Mouse (Mus musculus): ENCODE data around the gene Tada2b. TPM values are rescaled to one million over a fixed set of nuclear protein-coding genes. Genes with fewer than 3 reads are reported as not detected.

The Tada2b gene
- polyA plus RNA-seq, 1 experiment, result 17.0 TPM

DNA sequence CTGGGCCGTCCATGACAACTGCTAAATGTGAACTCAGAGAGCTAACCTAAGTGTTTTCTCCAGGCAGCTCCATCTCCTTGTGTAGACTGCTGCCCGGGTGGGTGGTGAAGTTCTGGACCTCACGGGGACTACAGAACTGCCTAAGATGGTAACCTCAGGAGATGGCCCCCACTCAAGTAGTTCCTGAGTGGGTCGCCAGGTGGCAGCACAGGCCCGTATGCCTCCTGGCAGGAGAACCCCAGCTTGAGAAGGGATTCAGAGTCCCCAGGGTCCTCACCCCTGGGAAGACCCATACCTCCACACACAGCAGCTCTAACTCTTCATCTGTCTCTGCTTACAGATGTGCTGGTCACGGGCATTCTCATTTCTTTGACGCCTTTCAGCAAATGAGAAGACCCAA, 21.3 kb downstream of the Tada2b start:
- 10% methylated on average over 7 of the region's 7 CpGs for WGBS
- Histone ChIP-seq H3K27ac (ENCODE audit: insufficient read depth, low read depth, low read length) (no peak overlapping the region), H3K27me3 (replicated peaks; ENCODE audit: control insufficient read depth, insufficient read depth, low read length) (no peaks in the 10 kb centered on the region), H3K36me3 (ENCODE audit: control insufficient read depth, insufficient read depth, low read length) (no peaks in the 10 kb centered on the region), H3K4me1 (ENCODE audit: control insufficient read depth, insufficient read depth, low read length) (peaks cover 10% of the 10 kb centered on the region; the same call in 1 of the 2 replicates), H3K4me3 (ENCODE audit: insufficient read depth, low read depth, low read length) (no peak overlapping the region)
- peak; percentile 84 for DNase-seq
- TF ChIP-seq POLR2A (IDR thresholded peaks at IDR 0.05; ENCODE audit: low read depth, low read length) (no peak), CTCF (conservative IDR thresholded peaks at IDR 0.05; ENCODE audit: insufficient read depth, insufficient read length, low read depth, low read length) (peak; percentile 91)

DNA sequence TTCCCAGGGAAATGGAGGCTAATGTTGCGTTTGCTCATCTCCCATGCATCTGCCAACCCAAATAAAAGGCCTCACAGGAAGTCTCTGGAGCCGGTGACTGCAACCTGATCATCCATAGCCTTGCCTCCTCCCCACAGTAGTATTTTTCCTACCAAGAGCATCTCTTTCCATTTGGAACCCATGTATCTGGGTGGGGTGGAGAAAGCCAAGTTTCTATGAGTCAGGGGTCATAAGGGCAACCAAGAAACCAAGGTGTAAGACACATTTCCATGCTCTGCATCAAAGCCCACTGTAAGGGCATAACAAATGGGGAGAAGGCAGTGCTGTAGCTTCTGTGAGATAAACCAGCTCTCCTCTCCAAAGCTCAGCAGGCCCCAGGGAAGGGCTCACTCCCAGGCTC, 22.9 kb downstream of the Tada2b start:
- no peaks in the 10 kb centered on the region for H3K27me3 ChIP-seq (replicated peaks; ENCODE audit: control insufficient read depth, insufficient read depth, low read length)
- no peak for TF ChIP-seq POLR2A (IDR thresholded peaks at IDR 0.05; ENCODE audit: low read depth, low read length)
- no peak for TF ChIP-seq CTCF (conservative IDR thresholded peaks at IDR 0.05; ENCODE audit: insufficient read depth, insufficient read length, low read depth, low read length)
- H3K36me3 ChIP-seq (ENCODE audit: control insufficient read depth, insufficient read depth, low read length), result no peaks in the 10 kb centered on the region
- H3K27ac ChIP-seq (ENCODE audit: insufficient read depth, low read depth, low read length), result no peak overlapping the region
- H3K4me3 ChIP-seq (ENCODE audit: insufficient read depth, low read depth, low read length), result no peak overlapping the region
- peaks cover 5% of the 10 kb centered on the region; the same call in 1 of the 2 replicates for H3K4me1 ChIP-seq (ENCODE audit: control insufficient read depth, insufficient read depth, low read length)
- no peak for DNase-seq
- WGBS, result 64% methylated on average over 2 of the region's 2 CpGs

DNA sequence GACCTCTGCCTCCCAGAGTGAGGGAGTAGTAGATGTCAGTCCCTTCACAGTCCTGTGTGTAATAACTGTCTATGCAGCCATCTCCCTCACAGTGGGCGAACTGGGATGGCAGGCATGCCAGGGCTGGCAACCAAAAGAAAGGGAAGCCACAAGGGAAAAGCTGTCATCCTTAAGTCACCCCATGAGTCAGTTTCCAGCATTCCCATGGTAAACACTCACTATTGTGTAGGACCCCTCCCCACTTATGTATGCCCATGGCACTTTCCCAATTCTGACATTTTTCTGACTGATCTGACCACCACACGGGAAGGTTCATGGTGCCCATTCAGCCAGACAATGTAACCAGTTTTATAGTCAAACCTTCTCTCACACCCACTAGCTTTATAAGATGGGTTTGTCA, 23.4 kb downstream of the Tada2b start:
- no peaks in the 10 kb centered on the region for H3K27me3 ChIP-seq (replicated peaks; ENCODE audit: control insufficient read depth, insufficient read depth, low read length)
- H3K27ac ChIP-seq (ENCODE audit: insufficient read depth, low read depth, low read length), result no peak overlapping the region
- H3K4me1 ChIP-seq (ENCODE audit: control insufficient read depth, insufficient read depth, low read length), result peaks cover under 1% of the 10 kb centered on the region; the same call in 1 of the 2 replicates
- 78% methylated on average over 2 of the region's 2 CpGs for WGBS
- TF ChIP-seq CTCF (conservative IDR thresholded peaks at IDR 0.05; ENCODE audit: insufficient read depth, insufficient read length, low read depth, low read length), result no peak
- TF ChIP-seq POLR2A (IDR thresholded peaks at IDR 0.05; ENCODE audit: low read depth, low read length), result no peak
- DNase-seq, result no peak
- no peak overlapping the region for H3K4me3 ChIP-seq (ENCODE audit: insufficient read depth, low read depth, low read length)
- no peaks in the 10 kb centered on the region for H3K36me3 ChIP-seq (ENCODE audit: control insufficient read depth, insufficient read depth, low read length)

DNA sequence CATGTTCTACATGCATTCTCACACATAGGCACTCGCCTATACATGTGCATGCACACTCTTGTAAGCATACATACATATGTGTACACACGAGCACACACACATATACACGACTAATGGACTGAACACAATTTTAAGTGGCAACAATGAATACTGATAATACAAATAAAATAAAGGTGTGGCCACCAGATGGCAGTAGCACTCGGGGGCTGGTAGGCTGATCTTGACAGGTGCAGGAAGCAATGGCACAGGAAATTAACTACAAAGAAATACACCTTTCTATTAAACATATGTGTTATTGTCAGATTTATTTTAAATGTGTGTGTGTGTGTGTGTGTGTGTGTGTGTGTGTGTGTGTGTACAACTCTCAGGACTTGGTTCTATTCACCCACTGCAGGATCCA, 25.2 kb downstream of the Tada2b start:
- no peaks in the 10 kb centered on the region for H3K36me3 ChIP-seq (ENCODE audit: control insufficient read depth, insufficient read depth, low read length)
- TF ChIP-seq CTCF (conservative IDR thresholded peaks at IDR 0.05; ENCODE audit: insufficient read depth, insufficient read length, low read depth, low read length) (peak; percentile 76), POLR2A (IDR thresholded peaks at IDR 0.05; ENCODE audit: low read depth, low read length) (no peak)
- H3K27me3 ChIP-seq (replicated peaks; ENCODE audit: control insufficient read depth, insufficient read depth, low read length), result no peaks in the 10 kb centered on the region
- 9% methylated on average over 4 of the region's 4 CpGs for WGBS
- no peaks in the 10 kb centered on the region; the same call in 1 of the 2 replicates for H3K4me1 ChIP-seq (ENCODE audit: control insufficient read depth, insufficient read depth, low read length)
- H3K27ac ChIP-seq (ENCODE audit: insufficient read depth, low read depth, low read length), result no peak overlapping the region
- H3K4me3 ChIP-seq (ENCODE audit: insufficient read depth, low read depth, low read length), result no peak overlapping the region
- peak; percentile 65 for DNase-seq

DNA sequence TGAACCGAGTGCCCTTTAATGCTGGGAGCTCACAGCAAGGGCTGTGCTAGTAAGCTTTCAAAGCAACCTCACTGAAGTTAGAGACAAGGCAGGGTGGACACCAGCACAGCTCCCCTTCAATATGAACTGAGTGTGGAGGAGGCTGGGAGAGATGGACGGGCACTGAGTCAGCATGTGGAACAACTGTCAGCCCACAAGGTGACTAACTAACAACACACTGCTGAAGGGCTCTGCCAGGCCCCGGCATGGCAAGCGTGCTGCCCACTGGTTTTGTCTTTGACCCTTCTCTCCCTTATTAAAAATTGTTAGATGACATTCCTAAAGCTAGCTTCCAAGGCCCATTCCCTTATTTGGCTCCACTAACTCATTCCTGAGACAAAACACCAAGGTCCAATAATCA, 26.4 kb downstream of the Tada2b start:
- H3K27me3 ChIP-seq (replicated peaks; ENCODE audit: control insufficient read depth, insufficient read depth, low read length), result no peaks in the 10 kb centered on the region
- WGBS, result 64% methylated on average over 4 of the region's 4 CpGs
- H3K36me3 ChIP-seq (ENCODE audit: control insufficient read depth, insufficient read depth, low read length), result no peaks in the 10 kb centered on the region
- H3K4me3 ChIP-seq (ENCODE audit: insufficient read depth, low read depth, low read length), result no peak overlapping the region
- TF ChIP-seq CTCF (conservative IDR thresholded peaks at IDR 0.05; ENCODE audit: insufficient read depth, insufficient read length, low read depth, low read length) (no peak), POLR2A (IDR thresholded peaks at IDR 0.05; ENCODE audit: low read depth, low read length) (no peak)
- no peaks in the 10 kb centered on the region for H3K4me1 ChIP-seq (ENCODE audit: control insufficient read depth, insufficient read depth, low read length)
- no peak overlapping the region for H3K27ac ChIP-seq (ENCODE audit: insufficient read depth, low read depth, low read length)
- DNase-seq, result no peak

DNA sequence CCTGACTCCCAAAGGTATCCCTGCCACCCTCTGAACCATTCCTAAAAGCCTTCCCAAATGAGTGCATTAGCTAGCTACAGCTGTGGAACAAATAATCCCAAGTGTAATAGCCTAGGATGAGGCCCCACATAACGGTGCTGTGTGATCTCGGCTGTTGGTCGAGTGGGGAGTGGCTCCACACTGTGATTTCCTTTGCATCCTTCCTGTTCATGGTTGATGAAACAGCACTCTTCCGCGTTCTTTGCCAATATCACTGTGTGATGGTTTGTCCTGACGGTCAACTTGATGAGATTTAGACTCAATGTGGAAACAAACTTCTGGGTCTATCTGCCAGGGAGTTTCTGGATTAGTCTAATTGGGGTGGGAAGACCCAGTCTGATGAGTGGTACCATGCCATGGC, 31.3 kb downstream of the Tada2b start:
- 59% methylated on average over 6 of the region's 6 CpGs for WGBS
- Histone ChIP-seq H3K27me3 (replicated peaks; ENCODE audit: control insufficient read depth, insufficient read depth, low read length) (no peaks in the 10 kb centered on the region), H3K27ac (ENCODE audit: insufficient read depth, low read depth, low read length) (no peak overlapping the region), H3K4me3 (ENCODE audit: insufficient read depth, low read depth, low read length) (no peak overlapping the region), H3K4me1 (ENCODE audit: control insufficient read depth, insufficient read depth, low read length) (no peaks in the 10 kb centered on the region), H3K36me3 (ENCODE audit: control insufficient read depth, insufficient read depth, low read length) (no peaks in the 10 kb centered on the region)
- no peak for TF ChIP-seq CTCF (conservative IDR thresholded peaks at IDR 0.05; ENCODE audit: insufficient read depth, insufficient read length, low read depth, low read length)
- TF ChIP-seq POLR2A (IDR thresholded peaks at IDR 0.05; ENCODE audit: low read depth, low read length), result no peak
- DNase-seq, result no peak

DNA sequence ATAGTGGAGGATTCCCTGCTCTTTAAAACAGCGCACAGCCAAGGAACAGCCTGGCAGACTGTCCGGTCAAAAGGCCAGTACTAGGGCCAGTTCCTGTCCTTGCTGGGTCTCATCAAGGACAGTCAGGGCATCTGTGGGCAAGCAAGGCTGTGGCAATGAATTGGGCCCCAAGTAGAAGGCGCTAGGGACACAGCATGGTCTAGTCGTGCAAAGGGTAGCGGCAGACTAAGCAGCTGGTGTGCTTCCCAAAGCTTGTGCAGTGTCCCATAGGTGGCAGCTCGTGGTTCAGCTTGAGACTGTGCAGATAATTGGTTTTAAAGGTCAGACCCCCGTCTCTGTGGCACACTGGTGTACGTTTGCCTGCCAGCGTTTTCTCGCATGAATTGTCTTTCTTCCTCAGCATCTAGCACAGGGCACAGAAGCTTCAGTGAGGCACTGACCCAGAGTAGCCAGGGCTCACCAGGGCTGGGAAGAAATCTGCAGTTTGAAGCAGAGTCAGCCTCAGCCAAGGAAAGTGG, 32.2 kb downstream of the Tada2b start:
- 59% methylated on average over 10 of the region's 10 CpGs for WGBS

More for the DNA sequence above, 32.2 kb downstream of the Tada2b start:
- Histone ChIP-seq H3K4me3 (ENCODE audit: insufficient read depth, low read depth, low read length) (no peak overlapping the region), H3K36me3 (ENCODE audit: control insufficient read depth, insufficient read depth, low read length) (no peaks in the 10 kb centered on the region), H3K27ac (ENCODE audit: insufficient read depth, low read depth, low read length) (no peak overlapping the region), H3K4me1 (ENCODE audit: control insufficient read depth, insufficient read depth, low read length) (no peaks in the 10 kb centered on the region), H3K27me3 (replicated peaks; ENCODE audit: control insufficient read depth, insufficient read depth, low read length) (no peaks in the 10 kb centered on the region)
- TF ChIP-seq POLR2A (IDR thresholded peaks at IDR 0.05; ENCODE audit: low read depth, low read length) (no peak), CTCF (conservative IDR thresholded peaks at IDR 0.05; ENCODE audit: insufficient read depth, insufficient read length, low read depth, low read length) (no peak)
- DNase-seq, result no peak

All from kidney, adult 2 months (tissue).